Mouse (Mus musculus): ENCODE results near the gene Slc5a4a. TPM values are rescaled to one million over a fixed set of nuclear protein-coding genes. Genes with fewer than 3 reads are reported as not detected.

Gene Slc5a4a
- total and polyA plus RNA-seq, 3 experiments = not detected

- dilution Hi-C loops (cut with MboI; ENCODE audit: extremely low pct_ligation_motif_present, extremely low pct_unique_long_range_greater_than_20kb, low sequenced_read_pairs) (no loop called here), in situ Hi-C loops (cut with MboI; ENCODE audit: low pct_ligation_motif_present, low pct_unique_long_range_greater_than_20kb, low sequenced_read_pairs) (no loop called here)
- H3K79me2 ChIP-seq (replicated peaks; ENCODE audit: control insufficient read depth, extremely low read depth, insufficient read depth, poor library complexity, severe bottlenecking) = no peaks in the 10 kb centered on the region
- no peak overlapping the region for H3K9ac ChIP-seq (ENCODE audit: insufficient read depth, low read depth)
- H3K27me3 ChIP-seq (replicated peaks) = no peaks in the 10 kb centered on the region
- no peak overlapping the region for H3K27ac ChIP-seq (ENCODE audit: insufficient read depth, low read depth)
- no peak overlapping the region for H3K4me2 ChIP-seq (ENCODE audit: insufficient read depth, low read depth, poor library complexity, severe bottlenecking)
- DNase-seq (ENCODE audit: extremely low read depth) = no peak
- TF ChIP-seq MAZ (IDR thresholded peaks at IDR 0.05; ENCODE audit: low read depth, low read length) (no peak), POLR2AphosphoS2 (IDR thresholded peaks at IDR 0.05; ENCODE audit: low read depth, low read length) (no peak), MYC (IDR thresholded peaks at IDR 0.05; ENCODE audit: low read depth, low read length) (no peak), KAT2A (IDR thresholded peaks at IDR 0.05; ENCODE audit: insufficient replicate concordance, low read length) (no peak), ZC3H11A (IDR thresholded peaks at IDR 0.05; ENCODE audit: low read depth, low read length) (no peak), EP300 (IDR thresholded peaks at IDR 0.05; ENCODE audit: low read length) (no peak), TBP (conservative IDR thresholded peaks at IDR 0.05; ENCODE audit: low read depth, low read length) (no peak), JUND (conservative IDR thresholded peaks at IDR 0.05; ENCODE audit: low read depth, low read length) (no peak), MEF2A (IDR thresholded peaks at IDR 0.05; ENCODE audit: borderline replicate concordance, low read depth, low read length) (no peak), ZMIZ1 (IDR thresholded peaks at IDR 0.05; ENCODE audit: low read depth, low read length) (no peak), IRF4 (IDR thresholded peaks at IDR 0.05; ENCODE audit: low read depth, low read length) (no peak), NELFE (IDR thresholded peaks at IDR 0.05; ENCODE audit: low read depth, low read length) (no peak), BHLHE40 (IDR thresholded peaks at IDR 0.05; ENCODE audit: low read depth, low read length) (no peak), UBTF (IDR thresholded peaks at IDR 0.05; ENCODE audit: low read depth, low read length) (no peak), USF2 (conservative IDR thresholded peaks at IDR 0.05; ENCODE audit: low read depth, low read length) (no peak), PAX5 (IDR thresholded peaks at IDR 0.05; ENCODE audit: low read length) (no peak), ZKSCAN1 (IDR thresholded peaks at IDR 0.05; ENCODE audit: borderline replicate concordance, low read depth, low read length) (no peak), RAD21 (IDR thresholded peaks at IDR 0.05; ENCODE audit: low read depth, low read length) (no peak)
- no peak overlapping the region for H3K4me3 ChIP-seq (replicated peaks in 1 of 3; ENCODE audit: low read depth in 2 of 3, low read length in 2 of 3, poor library complexity in 1 of 3)
- H3K9me3 ChIP-seq (replicated peaks; ENCODE audit: low read length) = no peaks in the 10 kb centered on the region
- H3K4me1 ChIP-seq (ENCODE audit: control insufficient read depth in 1 of 2, insufficient read depth in 2 of 2) = no peaks in the 10 kb centered on the region
- no peaks in the 10 kb centered on the region for H3K36me3 ChIP-seq (replicated peaks in 1 of 2; ENCODE audit: control insufficient read depth in 1 of 2, insufficient read depth in 1 of 2, low read length in 1 of 2)
These were observed 40.8 kb downstream of the Slc5a4a start for GRCm38 (mm10) chr10:76188010-76188409.

DNA sequence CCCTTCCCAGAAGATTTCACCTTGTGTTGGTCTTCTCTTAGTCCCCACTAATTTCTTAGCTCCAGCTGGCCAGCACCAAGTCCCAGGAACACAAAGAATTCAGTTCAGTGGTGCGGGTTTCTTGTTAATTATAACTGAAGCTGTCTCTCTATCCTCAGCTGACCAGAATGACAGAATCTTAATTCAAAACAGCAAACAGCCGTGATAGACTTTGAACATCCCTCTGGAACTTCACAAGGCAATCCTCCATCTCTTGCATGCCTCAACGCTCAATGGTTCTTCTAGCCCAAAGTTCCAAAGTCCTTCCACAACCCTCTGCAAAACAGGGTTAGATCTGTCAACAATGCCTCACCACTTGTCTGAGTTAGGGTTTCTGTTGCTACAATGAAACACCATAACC is 54.2 kb downstream of the Slc5a4a start:
- no peak for TF ChIP-seq EP300 (IDR thresholded peaks at IDR 0.05; ENCODE audit: low read length)
- TF ChIP-seq POLR2A (IDR thresholded peaks at IDR 0.05; ENCODE audit: low read depth, low read length) = no peak
- TF ChIP-seq GABPA (IDR thresholded peaks at IDR 0.05; ENCODE audit: insufficient replicate concordance, low read depth, low read length) = no peak
- no peak for TF ChIP-seq ZNF384 (IDR thresholded peaks at IDR 0.05; ENCODE audit: low read depth, low read length)
- TF ChIP-seq UBTF (IDR thresholded peaks at IDR 0.05; ENCODE audit: low read depth, low read length) = no peak
- TF ChIP-seq IRF4 (IDR thresholded peaks at IDR 0.05; ENCODE audit: low read depth, low read length) = no peak
- TF ChIP-seq CHD1 (IDR thresholded peaks at IDR 0.05; ENCODE audit: low read depth, low read length) = no peak
- TF ChIP-seq CTCF (conservative IDR thresholded peaks at IDR 0.05 in 1 of 2, IDR thresholded peaks at IDR 0.05 in 1 of 2; ENCODE audit: low read depth in 2 of 2, low read length in 2 of 2) = no peak
- no peak for TF ChIP-seq MAX (IDR thresholded peaks at IDR 0.05; ENCODE audit: low read length)
- no peak for TF ChIP-seq MXI1 (IDR thresholded peaks at IDR 0.05; ENCODE audit: low read depth, low read length)
- no peak for TF ChIP-seq SMC3 (IDR thresholded peaks at IDR 0.05; ENCODE audit: low read depth, low read length)
- no peak for TF ChIP-seq TBP (conservative IDR thresholded peaks at IDR 0.05; ENCODE audit: low read depth, low read length)
- no peak for TF ChIP-seq RCOR1 (conservative IDR thresholded peaks at IDR 0.05; ENCODE audit: low read depth, low read length)
- TF ChIP-seq JUN (IDR thresholded peaks at IDR 0.05; ENCODE audit: insufficient read depth, low read depth, low read length) = no peak
- no peak for TF ChIP-seq CHD2 (IDR thresholded peaks at IDR 0.05; ENCODE audit: low read length)
- no peak for TF ChIP-seq POLR2AphosphoS2 (IDR thresholded peaks at IDR 0.05; ENCODE audit: low read depth, low read length)
- no peak for TF ChIP-seq USF2 (conservative IDR thresholded peaks at IDR 0.05; ENCODE audit: low read depth, low read length)
- no peak for TF ChIP-seq RAD21 (IDR thresholded peaks at IDR 0.05; ENCODE audit: low read depth, low read length)
- TF ChIP-seq ZKSCAN1 (IDR thresholded peaks at IDR 0.05; ENCODE audit: borderline replicate concordance, low read depth, low read length) = no peak
- no peaks in the 10 kb centered on the region for H3K79me2 ChIP-seq (replicated peaks; ENCODE audit: control insufficient read depth, extremely low read depth, insufficient read depth, poor library complexity, severe bottlenecking)
- 0 out of 4 replicates have a peak, but pooled peaks cover 0 to 4% of the 10 kb centered on the region in 2 experiments for H3K4me1 ChIP-seq (ENCODE audit: control insufficient read depth in 1 of 2, insufficient read depth in 2 of 2)
- in situ Hi-C loops (cut with MboI; ENCODE audit: low pct_ligation_motif_present, low pct_unique_long_range_greater_than_20kb, low sequenced_read_pairs) (loop anchor here (10.0 kb wide), 3 partner anchors 77 to 317 kb away; no protein-coding TSS in a partner anchor), dilution Hi-C loops (cut with MboI; ENCODE audit: extremely low pct_ligation_motif_present, extremely low pct_unique_long_range_greater_than_20kb, low sequenced_read_pairs) (no loop called here)
- no peak overlapping the region for H3K4me2 ChIP-seq (ENCODE audit: insufficient read depth, low read depth, poor library complexity, severe bottlenecking)
- H3K9me3 ChIP-seq (replicated peaks; ENCODE audit: low read length) = no peaks in the 10 kb centered on the region
- no peaks in the 10 kb centered on the region for H3K36me3 ChIP-seq (replicated peaks in 1 of 2; ENCODE audit: control insufficient read depth in 1 of 2, insufficient read depth in 1 of 2, low read length in 1 of 2)
- no peaks in the 10 kb centered on the region for H3K27me3 ChIP-seq (replicated peaks)
- no peak overlapping the region for H3K4me3 ChIP-seq (replicated peaks in 1 of 3; ENCODE audit: low read depth in 2 of 3, low read length in 2 of 3, poor library complexity in 1 of 3)
- DNase-seq (ENCODE audit: extremely low read depth) = no peak
- H3K27ac ChIP-seq (ENCODE audit: insufficient read depth, low read depth) = no peak overlapping the region
- H3K9ac ChIP-seq (ENCODE audit: insufficient read depth, low read depth) = no peak overlapping the region

Data from CH12.LX (cell line).